Mouse (Mus musculus): ENCODE data around the gene Fam208a.

Gene Fam208a

DNA sequence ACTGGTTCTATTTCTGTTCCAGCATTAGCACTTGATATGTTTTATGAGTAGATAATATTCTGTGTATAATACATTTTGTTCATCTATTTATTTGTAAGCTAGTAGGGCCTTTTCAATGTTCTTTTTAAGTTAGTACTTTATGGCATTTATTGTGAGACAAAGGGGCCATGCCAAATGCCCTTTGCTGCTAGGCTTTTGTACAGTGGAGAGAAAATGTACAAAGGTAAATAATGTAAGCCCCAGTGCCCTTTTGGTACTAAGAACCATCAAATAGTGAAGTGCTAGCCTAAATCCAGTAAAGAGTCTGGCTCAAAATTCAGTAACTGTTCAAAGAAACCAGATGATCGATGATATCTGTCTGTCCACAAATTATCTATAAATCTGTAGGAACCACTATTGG, 6.3 kb upstream of the Fam208a start:
- no peak for DNase-seq

DNA sequence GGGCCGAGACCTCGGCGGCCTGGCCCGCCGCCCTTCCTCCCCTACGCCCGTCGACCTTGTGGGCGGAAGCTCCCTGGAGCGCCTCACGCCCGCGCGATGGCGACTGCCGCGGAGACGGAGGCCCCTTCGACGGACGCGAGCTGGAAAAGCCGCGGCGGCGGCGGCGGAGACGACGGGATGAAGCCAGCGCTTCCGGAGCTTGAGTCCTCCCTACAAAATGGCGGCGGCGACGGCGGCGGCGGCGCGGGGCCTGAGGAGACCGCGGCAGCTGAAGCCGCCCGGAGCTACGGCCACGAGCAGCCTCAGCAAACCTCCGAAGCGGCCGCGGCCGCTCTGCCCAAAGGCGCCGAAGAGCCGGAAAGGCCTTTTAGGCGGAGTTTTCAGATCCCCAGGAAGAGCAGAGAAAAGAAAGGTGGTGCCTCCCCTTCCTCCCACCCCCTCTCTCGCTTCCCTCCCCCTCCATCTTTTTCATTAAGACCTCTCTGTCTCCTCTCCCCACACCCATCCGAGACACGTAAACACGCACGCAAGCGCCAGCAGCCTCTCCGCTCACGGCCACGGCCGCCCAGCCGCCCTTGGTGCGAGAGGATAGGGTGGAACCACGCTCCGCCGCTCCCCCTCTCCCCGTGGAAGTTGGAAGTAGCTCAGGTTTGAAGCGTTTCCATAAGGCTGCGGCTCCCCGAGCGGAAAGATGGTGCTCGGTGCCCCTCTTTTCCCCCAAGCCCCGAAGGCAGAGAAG, 508 bp downstream of the Fam208a start:
- DNase-seq, result peak; percentile 82 to 93

GRCm38 (mm10) chr14:27430280-27430679, 1.6 kb downstream of the Fam208a start:
- DNase-seq, result no peak

DNA sequence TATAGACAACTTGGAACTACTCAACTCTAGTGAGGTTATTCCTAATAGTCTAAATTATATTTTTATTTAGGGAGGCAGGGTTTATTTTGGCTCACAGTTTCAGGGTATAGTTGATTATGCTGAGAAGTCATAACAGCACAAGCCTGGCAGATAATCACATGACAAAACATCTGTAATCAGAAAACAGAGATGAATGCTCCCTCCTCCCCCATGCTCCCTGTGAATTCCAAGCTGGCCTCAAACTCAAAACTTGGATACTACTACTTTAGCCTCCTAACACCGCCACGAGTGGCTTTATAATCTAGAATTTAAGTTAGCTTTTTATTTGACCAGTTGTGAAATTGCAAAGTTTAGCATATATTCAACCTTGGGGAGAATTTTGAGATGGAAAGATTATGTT, 3.4 kb downstream of the Fam208a start:
- no peak for DNase-seq

- DNase-seq, result no peak
Observed at GRCm38 (mm10) chr14:27436116-27436515, 7.5 kb downstream of the Fam208a start.

DNA sequence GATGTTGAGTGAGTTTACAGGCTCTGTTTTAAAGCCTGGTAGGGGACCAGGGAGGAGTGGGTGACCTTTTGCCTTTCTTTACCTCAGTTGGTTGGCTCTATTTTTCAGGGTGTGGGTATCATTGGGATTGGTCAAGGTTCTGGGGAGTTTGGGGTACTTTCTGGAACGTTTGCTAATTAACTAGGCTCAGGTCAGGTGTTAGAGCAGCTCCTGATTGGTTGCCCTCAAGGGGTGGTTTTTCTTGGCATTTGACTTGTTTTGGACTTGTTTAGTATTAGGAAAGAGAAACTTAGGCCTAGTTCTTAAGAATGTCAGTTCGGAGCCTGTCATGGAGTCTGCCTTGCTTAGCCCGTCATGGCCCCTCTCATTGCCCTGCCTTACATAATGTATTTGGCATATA, 8.2 kb downstream of the Fam208a start:
- peak in 1 of 2 experiments; percentile 36 for DNase-seq

GRCm38 (mm10) chr14:27440921-27441320, 12.3 kb downstream of the Fam208a start:
- DNase-seq, result peak in 1 of 2 experiments; percentile 31

- no peak for DNase-seq
Observed at GRCm38 (mm10) chr14:27444851-27445281, 16.2 kb downstream of the Fam208a start.

GRCm38 (mm10) chr14:27446963-27447362, 18.3 kb downstream of the Fam208a start:
- DNase-seq, result no peak

GRCm38 (mm10) chr14:27491399-27491798, 62.8 kb downstream of the Fam208a start:
- DNase-seq, result no peak

- no peak for DNase-seq
Observed at GRCm38 (mm10) chr14:27493516-27493915, 64.9 kb downstream of the Fam208a start.

- no peak for DNase-seq
Observed at GRCm38 (mm10) chr14:27501096-27501495, 72.5 kb downstream of the Fam208a start.

GRCm38 (mm10) chr14:27507894-27508643, 79.4 kb downstream of the Fam208a start, which contains the start of gene Ccdc66:
Gene Ccdc66, minus strand, starts transcription at chr14:27508460.
- peak; percentile 97 to 98 for DNase-seq

GRCm38 (mm10) chr14:27508644-27509301, 80.1 kb downstream of the Fam208a start:
- no peak for DNase-seq

- DNase-seq, result no peak
Observed at GRCm38 (mm10) chr14:27524541-27524940, 95.9 kb downstream of the Fam208a start.

Measured in kidney, postnatal 25 days (tissue).